Mouse (Mus musculus): ENCODE measurements around the gene Camk1d. TPM values are rescaled to one million over a fixed set of nuclear protein-coding genes. Genes with fewer than 3 reads are reported as not detected.

The Camk1d gene
- polyA plus RNA-seq, 1 experiment, result 1.0 TPM

DNA sequence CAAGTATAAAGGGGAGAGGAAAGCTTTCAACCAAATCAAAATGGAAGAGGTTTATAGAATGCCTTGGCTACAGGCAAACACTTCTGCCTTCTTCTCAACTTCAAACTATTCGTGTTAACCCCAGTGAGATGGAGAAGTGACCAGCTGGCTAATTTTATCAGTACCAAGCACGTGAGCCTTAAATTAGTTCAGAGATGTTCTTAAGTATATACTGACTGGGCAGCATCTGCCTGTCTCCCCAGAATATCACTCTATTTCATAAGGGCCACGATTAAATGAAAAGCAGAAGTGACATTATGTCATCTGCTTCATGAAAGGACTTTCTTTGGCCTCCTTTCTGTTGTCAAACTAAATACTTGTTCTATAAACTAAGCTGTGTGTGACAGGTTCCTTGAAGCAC, 22.6 kb downstream of the Camk1d start:
- no peak overlapping the region for H3K4me3 ChIP-seq (ENCODE audit: insufficient read depth, low read depth, low read length)
- DNase-seq, result no peak
- no peaks in the 10 kb centered on the region for H3K27me3 ChIP-seq (replicated peaks; ENCODE audit: control insufficient read depth, insufficient read depth, low read length)
- H3K4me1 ChIP-seq (ENCODE audit: control insufficient read depth, insufficient read depth, low read length), result no peaks in the 10 kb centered on the region
- no peak overlapping the region for H3K27ac ChIP-seq (ENCODE audit: insufficient read depth, low read depth, low read length)
- no peak for TF ChIP-seq CTCF (conservative IDR thresholded peaks at IDR 0.05; ENCODE audit: insufficient read depth, insufficient read length, low read depth, low read length)
- no peak for TF ChIP-seq POLR2A (IDR thresholded peaks at IDR 0.05; ENCODE audit: low read depth, low read length)
- WGBS, result 78% methylated on average over 3 of the region's 3 CpGs
- H3K36me3 ChIP-seq (ENCODE audit: control insufficient read depth, insufficient read depth, low read length), result no peaks in the 10 kb centered on the region

DNA sequence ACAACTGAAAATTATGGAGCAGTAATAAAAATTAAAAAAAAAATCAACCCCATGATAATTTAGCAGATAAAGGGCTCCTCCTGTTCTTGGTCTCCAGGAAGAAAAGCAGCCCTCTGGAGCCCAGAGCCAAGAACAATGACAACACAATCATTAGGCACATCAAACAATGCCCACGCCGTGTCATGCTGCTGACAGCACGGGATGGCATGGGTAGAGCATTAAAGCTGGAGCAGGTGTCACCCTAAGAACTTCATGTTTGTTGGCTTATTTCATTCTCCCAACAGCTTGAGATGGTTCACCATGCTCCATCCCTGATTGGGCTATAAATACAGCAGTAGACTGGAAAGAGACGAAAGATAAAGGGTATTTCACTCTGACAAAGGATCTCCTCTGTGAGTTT, 30.9 kb downstream of the Camk1d start:
- no peaks in the 10 kb centered on the region for H3K27me3 ChIP-seq (replicated peaks; ENCODE audit: control insufficient read depth, insufficient read depth, low read length)
- no peak overlapping the region for H3K4me3 ChIP-seq (ENCODE audit: insufficient read depth, low read depth, low read length)
- no peaks in the 10 kb centered on the region for H3K36me3 ChIP-seq (ENCODE audit: control insufficient read depth, insufficient read depth, low read length)
- no peak overlapping the region for H3K27ac ChIP-seq (ENCODE audit: insufficient read depth, low read depth, low read length)
- DNase-seq, result no peak
- WGBS, result 89% methylated on average over 4 of the region's 4 CpGs
- no peaks in the 10 kb centered on the region for H3K4me1 ChIP-seq (ENCODE audit: control insufficient read depth, insufficient read depth, low read length)
- TF ChIP-seq CTCF (conservative IDR thresholded peaks at IDR 0.05; ENCODE audit: insufficient read depth, insufficient read length, low read depth, low read length) (no peak), POLR2A (IDR thresholded peaks at IDR 0.05; ENCODE audit: low read depth, low read length) (no peak)

DNA sequence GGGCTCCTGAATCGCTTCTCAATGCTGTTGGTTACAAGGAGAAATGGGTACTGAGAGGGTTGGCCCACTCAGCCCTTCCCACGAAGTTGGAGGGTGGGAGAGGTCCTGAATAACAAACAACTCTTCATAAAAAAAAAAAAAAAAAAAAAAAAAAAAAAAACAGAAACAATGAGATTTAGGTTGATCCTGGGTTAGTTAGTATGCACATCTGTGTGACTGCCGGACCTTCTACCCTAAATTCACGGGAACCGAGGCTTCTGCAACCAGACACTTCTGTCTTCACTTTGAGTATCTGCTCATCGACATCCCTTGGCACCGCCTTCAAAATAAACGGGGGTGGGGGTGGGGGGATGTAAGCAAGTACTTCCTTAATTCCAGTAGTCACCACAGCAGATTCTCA, 32.4 kb downstream of the Camk1d start:
- 81% methylated on average over 8 of the region's 8 CpGs for WGBS

DNA sequence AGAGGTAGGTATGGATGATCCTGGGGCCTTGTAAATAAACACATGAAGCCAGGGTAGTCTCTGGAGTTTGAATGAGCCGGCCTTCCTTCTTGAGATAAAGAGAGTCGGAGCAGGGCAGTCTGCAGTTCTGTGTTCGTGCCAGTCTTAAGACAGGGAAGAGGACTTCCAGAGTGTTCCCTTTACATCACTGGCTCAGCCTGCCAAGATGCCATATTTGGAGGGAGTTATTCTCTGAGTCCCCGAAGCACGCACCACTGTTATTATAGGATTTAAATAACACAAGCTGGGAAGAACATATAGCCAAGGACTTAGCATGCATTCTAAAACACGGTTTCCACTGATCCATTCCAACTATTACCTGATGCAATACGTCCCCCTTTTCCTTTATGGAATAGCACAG, 33.0 kb downstream of the Camk1d start:
- no peak overlapping the region for H3K27ac ChIP-seq (ENCODE audit: insufficient read depth, low read depth, low read length)
- DNase-seq, result no peak
- no peaks in the 10 kb centered on the region for H3K36me3 ChIP-seq (ENCODE audit: control insufficient read depth, insufficient read depth, low read length)
- H3K4me1 ChIP-seq (ENCODE audit: control insufficient read depth, insufficient read depth, low read length), result peaks cover 4% of the 10 kb centered on the region; the same call in 1 of the 2 replicates
- TF ChIP-seq CTCF (conservative IDR thresholded peaks at IDR 0.05; ENCODE audit: insufficient read depth, insufficient read length, low read depth, low read length) (no peak), POLR2A (IDR thresholded peaks at IDR 0.05; ENCODE audit: low read depth, low read length) (no peak)
- WGBS, result 96% methylated on average over 7 of the region's 7 CpGs
- no peak overlapping the region for H3K4me3 ChIP-seq (ENCODE audit: insufficient read depth, low read depth, low read length)
- no peaks in the 10 kb centered on the region for H3K27me3 ChIP-seq (replicated peaks; ENCODE audit: control insufficient read depth, insufficient read depth, low read length)

More for the DNA sequence above, 32.4 kb downstream of the Camk1d start:
- no peaks in the 10 kb centered on the region for H3K27me3 ChIP-seq (replicated peaks; ENCODE audit: control insufficient read depth, insufficient read depth, low read length)
- H3K36me3 ChIP-seq (ENCODE audit: control insufficient read depth, insufficient read depth, low read length), result no peaks in the 10 kb centered on the region
- no peak for DNase-seq
- H3K27ac ChIP-seq (ENCODE audit: insufficient read depth, low read depth, low read length), result no peak overlapping the region
- no peaks in the 10 kb centered on the region for H3K4me1 ChIP-seq (ENCODE audit: control insufficient read depth, insufficient read depth, low read length)
- no peak for TF ChIP-seq CTCF (conservative IDR thresholded peaks at IDR 0.05; ENCODE audit: insufficient read depth, insufficient read length, low read depth, low read length)
- no peak for TF ChIP-seq POLR2A (IDR thresholded peaks at IDR 0.05; ENCODE audit: low read depth, low read length)
- no peak overlapping the region for H3K4me3 ChIP-seq (ENCODE audit: insufficient read depth, low read depth, low read length)

DNA sequence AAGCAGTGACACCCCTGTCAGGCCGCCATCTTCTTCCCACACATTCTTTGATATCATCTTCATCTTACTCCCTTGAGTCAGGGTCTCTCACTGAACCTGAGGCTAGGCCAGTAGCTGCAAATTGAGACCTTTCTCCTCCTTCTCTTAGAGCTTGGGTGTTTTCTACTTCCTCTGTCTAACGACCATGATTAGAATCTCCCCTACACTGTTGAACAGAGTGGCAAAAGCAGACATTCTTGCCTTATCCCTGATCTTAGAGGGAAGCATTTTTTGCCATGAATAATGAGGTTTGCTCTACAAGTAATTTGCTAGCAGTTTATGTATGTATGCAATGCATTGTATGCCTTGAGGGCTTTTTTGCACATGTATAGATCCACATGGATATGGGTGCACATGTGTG, 35.3 kb downstream of the Camk1d start:
- Histone ChIP-seq H3K36me3 (ENCODE audit: control insufficient read depth, insufficient read depth, low read length) (no peaks in the 10 kb centered on the region), H3K27ac (ENCODE audit: insufficient read depth, low read depth, low read length) (no peak overlapping the region), H3K4me3 (ENCODE audit: insufficient read depth, low read depth, low read length) (no peak overlapping the region), H3K4me1 (ENCODE audit: control insufficient read depth, insufficient read depth, low read length) (peaks cover 4% of the 10 kb centered on the region; the same call in 1 of the 2 replicates), H3K27me3 (replicated peaks; ENCODE audit: control insufficient read depth, insufficient read depth, low read length) (no peaks in the 10 kb centered on the region)
- DNase-seq, result no peak
- no peak for TF ChIP-seq POLR2A (IDR thresholded peaks at IDR 0.05; ENCODE audit: low read depth, low read length)
- TF ChIP-seq CTCF (conservative IDR thresholded peaks at IDR 0.05; ENCODE audit: insufficient read depth, insufficient read length, low read depth, low read length), result no peak
- WGBS, result 79% methylated on average over 2 of the region's 2 CpGs

DNA sequence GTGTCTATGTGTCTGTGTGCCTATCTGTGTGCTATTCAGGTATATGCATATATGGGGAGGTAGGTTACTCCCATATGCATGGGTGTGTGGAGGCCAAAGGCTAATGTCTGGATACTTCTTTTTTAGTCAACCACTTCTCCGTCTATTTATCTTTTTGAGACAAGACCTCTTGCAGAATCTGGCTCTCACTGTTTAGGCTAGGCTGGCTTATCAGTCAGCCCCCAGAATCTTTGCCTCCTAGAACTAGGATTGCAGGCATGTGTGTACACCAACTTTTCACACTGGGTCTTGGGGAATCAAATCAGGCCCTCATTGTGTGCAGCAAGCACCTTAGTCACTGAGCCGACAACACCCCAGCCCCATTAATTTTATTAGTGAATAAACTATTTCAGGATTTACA, 36.8 kb downstream of the Camk1d start:
- H3K4me1 ChIP-seq (ENCODE audit: control insufficient read depth, insufficient read depth, low read length), result peaks cover 4% of the 10 kb centered on the region; the same call in 1 of the 2 replicates
- no peak overlapping the region for H3K4me3 ChIP-seq (ENCODE audit: insufficient read depth, low read depth, low read length)
- H3K36me3 ChIP-seq (ENCODE audit: control insufficient read depth, insufficient read depth, low read length), result no peaks in the 10 kb centered on the region
- TF ChIP-seq POLR2A (IDR thresholded peaks at IDR 0.05; ENCODE audit: low read depth, low read length) (no peak), CTCF (conservative IDR thresholded peaks at IDR 0.05; ENCODE audit: insufficient read depth, insufficient read length, low read depth, low read length) (no peak)
- DNase-seq, result no peak
- H3K27ac ChIP-seq (ENCODE audit: insufficient read depth, low read depth, low read length), result no peak overlapping the region
- 80% methylated on average over 2 of the region's 2 CpGs for WGBS
- no peaks in the 10 kb centered on the region for H3K27me3 ChIP-seq (replicated peaks; ENCODE audit: control insufficient read depth, insufficient read depth, low read length)

DNA sequence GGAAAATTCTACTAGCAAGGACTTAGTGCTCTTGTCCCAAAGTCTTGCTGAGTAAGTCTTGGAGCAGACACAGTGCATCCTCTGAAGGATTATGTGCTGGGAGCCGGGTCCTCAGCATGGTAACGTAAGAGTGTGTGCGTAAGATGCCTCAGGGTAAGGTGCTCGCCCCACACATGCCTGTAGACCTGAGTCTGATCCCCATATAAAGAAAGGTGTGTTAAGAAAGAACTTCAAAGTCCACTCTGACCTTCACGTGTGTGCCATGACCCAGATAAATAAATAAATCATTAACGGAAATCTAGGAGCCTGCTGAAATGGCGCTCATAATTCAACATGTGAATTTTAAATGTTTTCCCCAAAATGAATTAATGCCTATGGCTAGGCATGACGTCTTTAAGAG, 37.5 kb downstream of the Camk1d start:
- no peaks in the 10 kb centered on the region for H3K27me3 ChIP-seq (replicated peaks; ENCODE audit: control insufficient read depth, insufficient read depth, low read length)
- TF ChIP-seq POLR2A (IDR thresholded peaks at IDR 0.05; ENCODE audit: low read depth, low read length) (no peak), CTCF (conservative IDR thresholded peaks at IDR 0.05; ENCODE audit: insufficient read depth, insufficient read length, low read depth, low read length) (no peak)
- 44% methylated on average over 8 of the region's 8 CpGs for WGBS
- peak; percentile 11 for DNase-seq
- H3K27ac ChIP-seq (ENCODE audit: insufficient read depth, low read depth, low read length), result no peak overlapping the region
- no peak overlapping the region for H3K4me3 ChIP-seq (ENCODE audit: insufficient read depth, low read depth, low read length)
- peaks cover 4% of the 10 kb centered on the region; the same call in 1 of the 2 replicates for H3K4me1 ChIP-seq (ENCODE audit: control insufficient read depth, insufficient read depth, low read length)
- no peaks in the 10 kb centered on the region for H3K36me3 ChIP-seq (ENCODE audit: control insufficient read depth, insufficient read depth, low read length)

DNA sequence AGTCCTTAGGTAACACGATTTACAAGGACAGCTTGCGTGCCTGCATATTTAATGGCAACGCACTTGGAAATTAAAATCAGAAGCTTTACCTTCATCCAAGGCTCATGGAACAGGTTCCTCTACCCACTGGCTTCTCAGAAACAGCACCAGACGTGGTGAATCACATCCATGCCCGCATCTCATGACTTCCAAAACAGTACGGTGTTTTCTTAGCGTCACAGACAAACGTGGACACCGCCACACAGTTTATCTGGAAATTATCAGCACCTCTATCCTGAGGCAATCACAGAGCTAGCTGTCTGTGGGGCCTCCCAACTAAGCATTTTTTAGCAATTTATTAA, 38.2 kb downstream of the Camk1d start:
- no peak overlapping the region for H3K27ac ChIP-seq (ENCODE audit: insufficient read depth, low read depth, low read length)

More for the DNA sequence above, 38.2 kb downstream of the Camk1d start:
- Histone ChIP-seq H3K27me3 (replicated peaks; ENCODE audit: control insufficient read depth, insufficient read depth, low read length) (no peaks in the 10 kb centered on the region), H3K4me3 (ENCODE audit: insufficient read depth, low read depth, low read length) (no peak overlapping the region), H3K36me3 (ENCODE audit: control insufficient read depth, insufficient read depth, low read length) (no peaks in the 10 kb centered on the region), H3K4me1 (ENCODE audit: control insufficient read depth, insufficient read depth, low read length) (peaks cover 4% of the 10 kb centered on the region; the same call in 1 of the 2 replicates)
- no peak for DNase-seq
- TF ChIP-seq POLR2A (IDR thresholded peaks at IDR 0.05; ENCODE audit: low read depth, low read length) (no peak), CTCF (conservative IDR thresholded peaks at IDR 0.05; ENCODE audit: insufficient read depth, insufficient read length, low read depth, low read length) (no peak)
- 57% methylated on average over 9 of the region's 9 CpGs for WGBS

All from kidney, adult 2 months (tissue).